Mouse (Mus musculus) adrenal gland, adult 2 months (tissue): ENCODE measurements at regions not wholly inside any gene's neighbourhood (a gene's known extent, or its start where the extent isn't known, plus 50 kb on each side); places are given as distances from the start of the nearest gene placed in this dataset.

ENCODE experiments used
- DNase-seq: peaks from one replicate; pipeline ENCODE4 v3.0.0; 2021

GRCm38 (mm10) chr3:50524006-50524405, 80.6 kb upstream of the Slc7a11 start:
- DNase-seq, result no peak

DNA sequence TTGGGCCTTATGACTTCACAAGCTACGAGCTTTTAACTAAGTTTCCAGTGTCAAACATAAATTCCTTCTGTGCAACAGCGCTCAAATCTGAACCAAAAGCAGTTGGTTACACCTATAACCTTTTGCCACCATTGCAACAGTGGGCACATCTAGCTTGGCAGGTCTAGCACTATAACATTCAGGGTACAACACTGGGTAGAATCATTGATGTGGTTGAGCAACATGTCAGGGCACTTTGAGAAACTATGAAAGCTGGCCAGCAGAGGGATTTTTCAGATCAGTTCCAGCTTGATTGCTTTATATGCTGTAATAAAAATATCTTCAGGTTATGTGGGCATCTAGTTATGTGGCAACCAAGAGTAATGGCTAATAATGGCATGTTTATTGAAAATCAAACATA, 63.8 kb upstream of the Slc7a11 start:
- no peak for DNase-seq
